Mouse (Mus musculus): ENCODE measurements at regions not wholly inside any gene's neighbourhood (a gene's known extent, or its start where the extent isn't known, plus 50 kb on each side); places are given as distances from the start of the nearest gene placed in this dataset.

DNA sequence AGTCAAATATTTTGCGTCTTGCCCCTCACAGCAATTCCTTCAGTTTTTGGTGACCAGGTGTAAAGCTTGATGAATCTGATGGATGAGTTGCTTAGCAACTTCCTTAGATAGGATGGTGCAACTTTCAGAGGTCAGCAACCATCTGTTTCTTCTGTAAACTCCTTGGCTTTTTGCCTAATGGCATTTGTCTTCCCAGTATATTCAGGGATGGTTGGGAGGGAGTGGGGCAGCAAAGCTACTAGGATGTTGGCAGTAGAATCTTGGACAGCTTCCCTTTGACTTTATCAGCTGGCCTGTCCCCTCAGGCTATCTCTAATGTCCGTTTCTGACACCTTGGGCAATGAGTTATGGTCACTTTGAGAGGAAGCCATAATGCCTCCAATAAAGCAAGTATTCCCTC lies 289.1 kb downstream of the Lyplal1 start:
- TF ChIP-seq CTCF (IDR thresholded peaks at IDR 0.05; ENCODE audit: low read depth) = no peak
- no peak for TF ChIP-seq EP300 (IDR thresholded peaks at IDR 0.05; ENCODE audit: low read depth)
